ENCODE assay signal across 26 mouse cellular contexts in the genomic region with DNA sequence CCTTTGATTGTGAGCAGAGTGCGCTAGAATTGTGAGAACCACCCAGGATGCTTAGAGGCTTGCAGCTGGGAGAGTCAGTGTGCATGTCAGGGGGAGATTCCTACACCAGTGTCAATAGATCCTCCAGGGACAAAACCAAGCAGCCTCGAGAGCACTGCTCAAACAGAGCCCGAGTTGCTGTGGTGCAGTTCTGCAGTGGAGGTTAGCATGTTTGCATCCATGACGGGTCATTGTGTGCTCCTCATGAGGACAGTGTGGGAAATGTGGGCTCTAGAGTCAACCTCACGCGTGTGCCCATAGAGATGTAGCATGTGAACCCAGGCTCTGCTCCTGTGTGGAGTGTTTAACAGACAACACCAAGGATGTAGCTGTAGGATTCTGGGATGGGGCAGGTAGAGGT.
"Had no signal": no experiment of that assay in that cellular context is flagged by ENCODE, and none has a peak within 500 bp of the region (broad histone marks: within the 10 kb centered on the region; RNA-seq: fewer than 3 reads in every experiment).

No protein-coding gene starts in this region.

- H3K4me1 ChIP-seq: hindbrain, embryonic 15.5 days; intestine, embryonic 15.5 days; limb, embryonic 12.5 days; liver, embryonic 13.5 days had no signal

- H3K27me3 ChIP-seq: heart, embryonic 13.5 days; heart, embryonic 15.5 days; hindbrain, embryonic 15.5 days; intestine, embryonic 15.5 days; limb, embryonic 12.5 days; liver, embryonic 13.5 days had no signal

- H3K27ac ChIP-seq: gastrocnemius, adult 2 months; heart, adult 2 months; heart, embryonic 13.5 days; heart, embryonic 15.5 days; hindbrain, embryonic 10.5 days; hindbrain, embryonic 15.5 days; intestine, embryonic 15.5 days; limb, embryonic 10.5 days; limb, embryonic 12.5 days; liver, embryonic 13.5 days had no signal

- H3K9ac ChIP-seq: heart, embryonic 13.5 days; heart, embryonic 15.5 days; hindbrain, embryonic 15.5 days; intestine, embryonic 15.5 days; limb, embryonic 12.5 days; liver, embryonic 13.5 days had no signal

- ATAC-seq: inflammation-experienced regulatory T-cells, adult 6 months; intestine, embryonic 15.5 days; intestine, postnatal 0 days had no signal

- DNase-seq: gastrocnemius, adult 2 months; gastrocnemius, postnatal 10 days; gastrocnemius, postnatal 25 days; heart, adult 2 months; heart, postnatal 14 days; heart, postnatal 36 days; kidney, adult 18-20 months; kidney, adult 8-10 months; kidney, postnatal 10 days; kidney, postnatal 25 days; kidney, postnatal 4 days; layer of hippocampus, adult 9-11 months; liver; liver, embryonic 13.5 days had no signal

- H3K9me3 ChIP-seq: heart, embryonic 13.5 days; heart, embryonic 15.5 days; hindbrain, embryonic 10.5 days; hindbrain, embryonic 15.5 days; intestine, embryonic 15.5 days; limb, embryonic 10.5 days; limb, embryonic 12.5 days; liver, embryonic 13.5 days had no signal

- H3K4me3 ChIP-seq: gastrocnemius, adult 2 months; heart, adult 2 months; heart, embryonic 13.5 days; heart, embryonic 15.5 days; hindbrain, embryonic 10.5 days; hindbrain, embryonic 15.5 days; intestine, embryonic 15.5 days; left cerebral cortex, adult 2 months; limb, embryonic 10.5 days; limb, embryonic 12.5 days; liver, embryonic 13.5 days had no signal

- H3K4me2 ChIP-seq: heart, embryonic 11.5 days; heart, embryonic 13.5 days; heart, embryonic 15.5 days; hindbrain, embryonic 15.5 days; intestine, embryonic 15.5 days; limb, embryonic 12.5 days; liver, embryonic 11.5 days; liver, embryonic 13.5 days had no signal
